Mouse (Mus musculus): ENCODE results near the gene Tgfb3. TPM values are rescaled to one million over a fixed set of nuclear protein-coding genes. Genes with fewer than 3 reads are reported as not detected.

Gene Tgfb3
- total RNA-seq (2014; rRNA removed; ENCODE audit: low replicate concordance) (14.2 and 21.9 TPM in 2 replicates), polyA plus RNA-seq (2015; fragmentation: Nextera tagmentation; extraction: Ambion mirVana) (12.1 and 12.7 TPM in 2 replicates)

GRCm38 (mm10) chr12:86078553-86079201 is at the start of gene Tgfb3:
TSS of gene Tgfb3 (minus strand) at chr12:86079041.
- Histone ChIP-seq H3K4me3 (ENCODE audit: low read depth, low read length) (peak within 1 kb of the TSS; percentile 50), H3K4me1 (ENCODE audit: control insufficient read depth, insufficient read depth) (peaks cover 17% of the 10 kb centered on the region; the same call in 1 of the 2 replicates), H3K9me3 (replicated peaks; ENCODE audit: control insufficient read depth, low read length) (no peaks in the 10 kb centered on the region), H3K27ac (ENCODE audit: low read depth) (peak within 1 kb of the TSS; percentile 85), H3K27me3 (ENCODE audit: control insufficient read depth, insufficient read depth, low read length) (no peaks in the 10 kb centered on the region), H3K9ac (replicated peaks; ENCODE audit: low read depth, low read length) (peak within 1 kb of the TSS; percentile 57), H3K4me2 (ENCODE audit: low read depth, low read length) (peak within 1 kb of the TSS; percentile 67), H3K36me3 (replicated peaks; ENCODE audit: control insufficient read depth, insufficient read depth, low read length) (no peaks in the 10 kb centered on the region)
- WGBS: under 1% methylated on average over 25 of the region's 25 CpGs
- DNase-seq (ENCODE audit: low spot score) (peak; percentile 77), ATAC-seq (ENCODE audit: insufficient read depth, low read depth) (peak; percentile 69)
- TF ChIP-seq EP300 (IDR thresholded peaks at IDR 0.05; ENCODE audit: low read depth): no peak
- no peak for TF ChIP-seq CTCF (IDR thresholded peaks at IDR 0.05; ENCODE audit: low read depth)

GRCm38 (mm10) chr12:86128122-86128521 is 49.3 kb upstream of the Tgfb3 start:
- 73% methylated on average over 6 of the region's 6 CpGs for WGBS
- H3K9ac ChIP-seq (replicated peaks; ENCODE audit: low read depth, low read length): no peak overlapping the region

GRCm38 (mm10) chr12:86124016-86124415 is 45.2 kb upstream of the Tgfb3 start:
- H3K4me1 ChIP-seq (ENCODE audit: control insufficient read depth, insufficient read depth): no peaks in the 10 kb centered on the region

More at GRCm38 (mm10) chr12:86128122-86128521, 49.3 kb upstream of the Tgfb3 start:
- Histone ChIP-seq H3K36me3 (replicated peaks; ENCODE audit: control insufficient read depth, insufficient read depth, low read length) (no peaks in the 10 kb centered on the region), H3K4me2 (ENCODE audit: low read depth, low read length) (no peak overlapping the region), H3K4me3 (ENCODE audit: low read depth, low read length) (no peak overlapping the region), H3K27ac (ENCODE audit: low read depth) (no peak overlapping the region), H3K9me3 (replicated peaks; ENCODE audit: control insufficient read depth, low read length) (no peaks in the 10 kb centered on the region), H3K27me3 (ENCODE audit: control insufficient read depth, insufficient read depth, low read length) (no peaks in the 10 kb centered on the region), H3K4me1 (ENCODE audit: control insufficient read depth, insufficient read depth) (no peaks in the 10 kb centered on the region)
- no peak for TF ChIP-seq EP300 (IDR thresholded peaks at IDR 0.05; ENCODE audit: low read depth)
- TF ChIP-seq CTCF (IDR thresholded peaks at IDR 0.05; ENCODE audit: low read depth): no peak
- no peak for ATAC-seq (ENCODE audit: insufficient read depth, low read depth)
- no peak for DNase-seq (ENCODE audit: low spot score)

GRCm38 (mm10) chr12:86116295-86116835 is 37.5 kb upstream of the Tgfb3 start:
- Histone ChIP-seq H3K4me2 (ENCODE audit: low read depth, low read length) (no peak overlapping the region), H3K27ac (ENCODE audit: low read depth) (no peak overlapping the region), H3K4me3 (ENCODE audit: low read depth, low read length) (no peak overlapping the region), H3K9me3 (replicated peaks; ENCODE audit: control insufficient read depth, low read length) (no peaks in the 10 kb centered on the region), H3K4me1 (ENCODE audit: control insufficient read depth, insufficient read depth) (no peaks in the 10 kb centered on the region), H3K27me3 (ENCODE audit: control insufficient read depth, insufficient read depth, low read length) (no peaks in the 10 kb centered on the region), H3K9ac (replicated peaks; ENCODE audit: low read depth, low read length) (no peak overlapping the region), H3K36me3 (replicated peaks; ENCODE audit: control insufficient read depth, insufficient read depth, low read length) (0 out of 2 replicates have a peak, but pooled peaks cover 4% of the 10 kb centered on the region)
- WGBS: 70% methylated on average over 15 of the region's 15 CpGs
- no peak for DNase-seq (ENCODE audit: low spot score)
- ATAC-seq (ENCODE audit: insufficient read depth, low read depth): no peak
- TF ChIP-seq EP300 (IDR thresholded peaks at IDR 0.05; ENCODE audit: low read depth) (no peak), CTCF (IDR thresholded peaks at IDR 0.05; ENCODE audit: low read depth) (no peak)

More at GRCm38 (mm10) chr12:86124016-86124415, 45.2 kb upstream of the Tgfb3 start:
- no peak overlapping the region for H3K4me2 ChIP-seq (ENCODE audit: low read depth, low read length)
- no peak overlapping the region for H3K9ac ChIP-seq (replicated peaks; ENCODE audit: low read depth, low read length)
- H3K36me3 ChIP-seq (replicated peaks; ENCODE audit: control insufficient read depth, insufficient read depth, low read length): no peaks in the 10 kb centered on the region
- DNase-seq (ENCODE audit: low spot score): no peak
- H3K27me3 ChIP-seq (ENCODE audit: control insufficient read depth, insufficient read depth, low read length): no peaks in the 10 kb centered on the region
- 80% methylated on average over 6 of the region's 6 CpGs for WGBS
- no peak for ATAC-seq (ENCODE audit: insufficient read depth, low read depth)
- no peak for TF ChIP-seq CTCF (IDR thresholded peaks at IDR 0.05; ENCODE audit: low read depth)
- TF ChIP-seq EP300 (IDR thresholded peaks at IDR 0.05; ENCODE audit: low read depth): no peak
- no peaks in the 10 kb centered on the region for H3K9me3 ChIP-seq (replicated peaks; ENCODE audit: control insufficient read depth, low read length)
- H3K27ac ChIP-seq (ENCODE audit: low read depth): no peak overlapping the region
- no peak overlapping the region for H3K4me3 ChIP-seq (ENCODE audit: low read depth, low read length)

GRCm38 (mm10) chr12:86110637-86111036 is 31.8 kb upstream of the Tgfb3 start:
- no peak overlapping the region for H3K4me3 ChIP-seq (ENCODE audit: low read depth, low read length)
- TF ChIP-seq EP300 (IDR thresholded peaks at IDR 0.05; ENCODE audit: low read depth): no peak
- peak; percentile 63 for TF ChIP-seq CTCF (IDR thresholded peaks at IDR 0.05; ENCODE audit: low read depth)
- H3K9me3 ChIP-seq (replicated peaks; ENCODE audit: control insufficient read depth, low read length): no peaks in the 10 kb centered on the region
- H3K9ac ChIP-seq (replicated peaks; ENCODE audit: low read depth, low read length): no peak overlapping the region
- H3K27ac ChIP-seq (ENCODE audit: low read depth): no peak overlapping the region
- no peak for ATAC-seq (ENCODE audit: insufficient read depth, low read depth)
- 0 out of 2 replicates have a peak, but pooled peaks cover 8% of the 10 kb centered on the region for H3K36me3 ChIP-seq (replicated peaks; ENCODE audit: control insufficient read depth, insufficient read depth, low read length)
- 94% methylated on average over 2 of the region's 2 CpGs for WGBS
- DNase-seq (ENCODE audit: low spot score): no peak
- H3K4me2 ChIP-seq (ENCODE audit: low read depth, low read length): no peak overlapping the region
- no peaks in the 10 kb centered on the region for H3K27me3 ChIP-seq (ENCODE audit: control insufficient read depth, insufficient read depth, low read length)
- H3K4me1 ChIP-seq (ENCODE audit: control insufficient read depth, insufficient read depth): peaks cover 2% of the 10 kb centered on the region; the same call in 1 of the 2 replicates

Measured in heart, postnatal 0 days (tissue).